Mouse (Mus musculus): ENCODE measurements around the gene Gm7358. TPM values are rescaled to one million over a fixed set of nuclear protein-coding genes. Genes with fewer than 3 reads are reported as not detected.
"Not testable (repeated sequence)": the region's sequence is repeated elsewhere in the genome, so short reads cannot be mapped to it uniquely, and the experiment has no call there.

Gene Gm7358
- total RNA-seq (2021): not detected

DNA sequence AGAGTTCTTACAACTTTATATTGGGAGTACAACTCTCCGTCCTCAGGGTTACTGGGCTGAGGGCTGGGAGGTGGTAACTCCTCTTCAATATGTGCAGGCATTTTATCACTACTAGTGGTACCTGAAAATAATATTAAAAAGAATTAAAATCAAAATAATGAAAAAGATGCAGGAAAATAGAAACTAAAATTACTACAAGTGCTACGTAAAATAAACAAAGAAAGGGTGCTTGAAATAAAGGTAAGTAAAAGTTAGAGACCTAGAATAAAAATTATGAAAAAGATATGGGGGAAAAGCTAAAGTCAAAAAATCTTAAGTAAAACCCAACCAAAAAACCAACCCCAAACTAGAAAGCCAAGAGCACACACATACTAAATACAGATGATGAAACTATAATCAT lies at the start of gene Gm7358:
Gene Gm7358, minus strand, starts transcription at position 101 of the 400 bp plus-strand sequence.
- intact Hi-C loops (cut with DNase I); DNase-seq (ENCODE audit: extremely low spot score in 1 of 2, low spot score in 2 of 2): not testable (repeated sequence)

DNA sequence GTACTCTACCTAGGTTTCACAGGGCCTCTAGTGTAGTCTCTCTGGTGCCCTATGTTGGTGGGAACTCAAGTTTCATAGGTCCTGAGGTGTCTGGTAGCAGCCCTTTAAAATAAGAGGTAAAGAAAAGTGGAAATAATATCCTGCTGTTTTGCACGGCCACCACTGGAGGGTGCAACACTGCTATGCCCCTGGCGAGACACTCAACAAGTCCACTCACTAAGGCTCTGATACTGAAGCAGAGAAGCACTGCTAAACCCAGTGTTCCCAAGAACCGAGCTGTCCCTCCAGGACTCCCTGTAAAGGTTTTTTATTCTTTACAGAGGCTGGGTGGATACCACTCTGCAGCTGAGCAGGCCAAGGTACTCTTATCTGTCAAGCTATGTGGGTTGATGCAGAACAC lies 43.7 kb upstream of the Gm7358 start:
- DNase-seq (ENCODE audit: extremely low spot score in 1 of 2, low spot score in 2 of 2); intact Hi-C loops (cut with DNase I): not testable (repeated sequence)

DNA sequence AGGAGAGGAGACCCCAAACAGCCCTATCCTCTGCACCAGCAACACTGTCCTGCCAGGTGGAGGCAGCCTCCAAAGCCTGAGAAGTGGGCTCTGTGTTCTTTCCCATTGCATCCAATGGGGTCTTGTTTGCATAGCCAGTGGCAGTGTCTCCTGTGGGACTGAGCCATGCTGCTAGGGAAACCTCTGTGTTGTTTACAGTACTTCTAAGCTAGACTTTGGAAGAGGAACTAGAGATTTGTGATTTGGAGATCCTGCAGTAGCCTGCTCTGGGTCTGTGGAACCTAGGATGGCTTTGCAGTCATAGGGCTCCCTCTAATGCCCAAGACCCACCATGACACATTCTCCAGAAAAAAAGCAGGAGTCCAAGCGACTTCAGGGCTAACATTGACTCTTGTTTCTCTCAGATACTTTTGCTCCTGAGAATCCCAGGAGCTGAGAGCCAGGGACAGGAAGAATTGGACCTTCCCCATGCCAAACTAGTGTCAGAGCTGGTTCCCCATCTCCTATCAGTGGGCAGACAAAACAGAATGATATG lies 42.2 kb upstream of the Gm7358 start:
- DNase-seq (ENCODE audit: extremely low spot score in 1 of 2, low spot score in 2 of 2); intact Hi-C loops (cut with DNase I): not testable (repeated sequence)

DNA sequence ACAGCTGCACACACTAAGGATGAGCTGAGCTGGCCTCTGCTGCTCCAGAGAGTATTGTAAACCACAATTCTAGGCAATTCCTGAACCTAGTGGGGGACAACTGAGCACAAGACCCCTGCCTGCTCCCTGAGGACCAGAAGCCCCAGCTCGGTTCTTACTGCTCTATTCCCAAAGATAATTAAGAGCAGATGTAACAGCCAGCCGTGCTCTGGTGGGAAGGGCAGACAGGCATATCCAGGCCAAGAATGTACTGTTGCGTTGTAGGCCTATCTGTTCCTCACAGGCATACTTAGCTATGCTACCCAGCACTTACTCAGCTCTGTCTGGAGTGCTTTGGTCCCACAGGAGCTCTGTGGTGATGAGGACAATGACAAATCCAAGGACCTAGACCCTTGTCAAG lies 40.6 kb upstream of the Gm7358 start:
- DNase-seq (ENCODE audit: extremely low spot score in 1 of 2, low spot score in 2 of 2); intact Hi-C loops (cut with DNase I): not testable (repeated sequence)

DNA sequence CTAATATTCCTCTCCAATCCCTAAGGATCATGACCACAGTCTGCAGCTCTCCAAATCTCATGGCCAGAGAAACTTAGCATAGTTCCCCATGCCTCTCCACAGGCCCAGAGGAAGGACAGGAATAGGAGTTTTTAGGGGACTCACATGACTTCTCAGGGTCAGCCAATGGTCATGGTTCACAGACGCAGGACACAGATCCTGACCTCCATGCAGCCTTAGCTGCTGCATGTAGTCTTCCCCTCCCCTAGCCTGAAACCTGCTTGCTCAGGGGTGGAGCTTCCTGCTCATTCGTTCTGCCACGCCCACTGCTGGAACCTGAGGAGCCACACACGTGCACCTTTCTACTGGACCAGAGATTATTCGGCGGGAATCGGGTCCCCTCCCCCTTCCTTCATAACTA lies 34.8 kb upstream of the Gm7358 start:
- intact Hi-C loops (cut with DNase I); DNase-seq (ENCODE audit: extremely low spot score in 1 of 2, low spot score in 2 of 2): not testable (repeated sequence)

DNA sequence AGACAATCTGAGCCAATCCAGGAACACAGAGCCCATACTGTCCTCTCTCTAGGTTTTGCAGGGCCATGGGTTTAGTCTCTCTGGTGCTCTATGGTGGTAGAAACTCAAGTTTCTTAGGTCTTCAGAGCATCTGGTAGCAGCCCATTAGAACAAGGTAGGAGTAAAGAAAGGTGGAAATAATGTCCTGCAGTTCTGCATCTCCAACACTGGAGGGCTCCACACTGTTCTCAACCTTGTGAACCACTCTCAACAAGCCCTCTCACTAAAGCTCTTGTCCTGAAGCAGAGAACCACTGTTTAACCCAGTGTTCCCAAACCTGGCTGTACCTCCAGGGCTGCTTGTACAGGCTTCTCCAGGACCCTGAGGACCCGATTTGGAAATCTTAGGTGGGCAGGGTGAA lies 27.3 kb upstream of the Gm7358 start:
- intact Hi-C loops (cut with DNase I); DNase-seq (ENCODE audit: extremely low spot score in 1 of 2, low spot score in 2 of 2): not testable (repeated sequence)

DNA sequence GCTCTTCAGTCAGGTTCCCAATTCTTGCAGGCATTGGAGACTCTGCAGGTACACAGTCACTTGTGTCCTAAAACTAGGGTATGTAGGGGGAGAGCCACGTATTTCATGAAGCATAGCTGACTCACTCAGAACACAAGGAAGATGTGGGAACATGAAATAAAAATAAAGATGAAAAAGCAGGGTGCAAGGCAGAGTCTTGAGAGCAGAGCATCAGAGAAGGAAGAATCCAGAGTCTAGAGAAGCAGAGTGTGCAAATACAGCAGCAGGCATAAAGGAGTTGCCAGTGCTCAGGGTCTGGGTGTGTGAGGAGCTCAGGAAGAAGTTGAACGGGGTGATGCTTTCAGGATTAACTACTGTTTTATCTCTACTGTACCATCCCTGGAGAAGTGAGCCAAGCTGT lies 17.5 kb downstream of the Gm7358 start:
- not testable (repeated sequence) for DNase-seq (ENCODE audit: extremely low spot score in 1 of 2, low spot score in 2 of 2)
- intact Hi-C loops (cut with DNase I): loop anchor here (10.0 kb wide), 1 partner anchor 77 kb away; no protein-coding TSS in a partner anchor

DNA sequence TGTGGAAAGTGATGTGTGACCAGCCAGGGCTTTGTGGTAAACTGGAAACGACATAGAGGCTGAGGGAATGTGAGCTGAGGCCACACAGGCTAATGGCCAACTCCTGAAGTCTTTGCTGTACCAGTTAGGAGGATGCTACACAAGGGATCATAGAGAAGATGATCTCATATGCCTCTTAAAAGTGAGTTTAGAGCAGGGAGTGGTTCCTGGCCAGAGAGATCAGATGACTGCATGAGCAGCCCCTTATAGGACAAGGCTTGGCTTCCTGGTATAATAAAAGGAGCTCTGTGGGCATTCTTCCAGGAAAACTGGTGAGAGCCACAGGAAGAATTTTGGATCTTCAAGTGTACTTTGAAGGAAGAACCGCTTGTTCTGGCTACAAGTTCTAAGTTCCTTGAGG lies 22.3 kb downstream of the Gm7358 start:
- intact Hi-C loops (cut with DNase I); DNase-seq (ENCODE audit: extremely low spot score in 1 of 2, low spot score in 2 of 2): not testable (repeated sequence)

DNA sequence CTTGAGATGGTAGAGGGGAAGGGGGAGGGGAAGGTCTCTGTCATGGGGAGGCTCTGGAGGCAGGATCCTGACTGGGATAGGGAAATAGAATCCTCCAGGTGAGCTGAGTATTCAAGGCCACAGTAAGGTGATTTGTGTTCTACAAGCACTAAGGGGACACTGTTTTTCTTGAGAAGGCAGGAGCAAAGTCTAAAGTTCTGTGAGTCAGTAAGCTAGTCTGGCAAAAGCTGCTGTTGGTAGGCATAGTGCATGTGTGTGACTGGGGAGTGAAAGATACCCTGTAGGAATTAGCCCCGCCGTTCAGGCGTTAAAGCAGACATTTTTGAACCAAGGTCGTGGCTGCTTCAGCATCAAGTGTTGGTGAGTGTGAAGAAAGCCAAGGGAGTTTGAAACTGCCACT lies 23.2 kb downstream of the Gm7358 start:
- intact Hi-C loops (cut with DNase I); DNase-seq (ENCODE audit: extremely low spot score in 1 of 2, low spot score in 2 of 2): not testable (repeated sequence)

Other genes with a start within 250 kb of the Gm7358 start
- gene Gm7168, start 111.2 kb downstream of the Gm7358 start, total RNA-seq (2021): not detected
- gene Gm7356, start 55.8 kb downstream of the Gm7358 start, total RNA-seq (2021): not detected
- gene Dact2, start 144.8 kb upstream of the Gm7358 start, total RNA-seq (2021): 10 to 100 TPM; 66.0 to 66.5 TPM
- 1 to 10 TPM; 5.2 to 5.8 TPM for gene Smoc2, start 220.0 kb upstream of the Gm7358 start, total RNA-seq (2021)

Data from left cerebral cortex, postnatal 10 days (tissue).